Mouse (Mus musculus): ENCODE results near the gene Cldn13. TPM values are rescaled to one million over a fixed set of nuclear protein-coding genes. Genes with fewer than 3 reads are reported as not detected.

Cldn13 gene
- polyA plus RNA-seq, 1 experiment from 2014 or later = 2.6 TPM

- WGBS = under 1% methylated on average over 13 of the region's 13 CpGs
- no peaks in the 10 kb centered on the region for H3K9me3 ChIP-seq (replicated peaks)
- H3K4me3 ChIP-seq = no peak overlapping the region
- no peaks in the 10 kb centered on the region for H3K27me3 ChIP-seq
- no peak overlapping the region for H3K9ac ChIP-seq
- no peak overlapping the region for H3K27ac ChIP-seq
- H3K4me1 ChIP-seq = no peaks in the 10 kb centered on the region; the same call in 1 of the 2 replicates
- H3K4me2 ChIP-seq (replicated peaks) = no peak overlapping the region
- H3K36me3 ChIP-seq = no peaks in the 10 kb centered on the region
- 0 out of 2 replicates have a peak, but pooled peaks have one; percentile 38 for ATAC-seq (ENCODE audit: low FRiP score)
Observed at GRCm38 (mm10) chr5:134907135-134907534, 8.2 kb downstream of the Cldn13 start.

- no peak for ATAC-seq (ENCODE audit: low FRiP score)
Observed at GRCm38 (mm10) chr5:134906633-134907032, 8.7 kb downstream of the Cldn13 start, which contains the start of gene Tmem270. Tmem270 (minus strand) TSS chr5:134906733.

GRCm38 (mm10) chr5:134901644-134902027 is 13.7 kb downstream of the Cldn13 start:
- 75% methylated on average over 8 of the region's 8 CpGs for WGBS
- Histone ChIP-seq H3K4me2 (replicated peaks) (no peak overlapping the region), H3K9me3 (replicated peaks) (no peaks in the 10 kb centered on the region), H3K4me3 (no peak overlapping the region), H3K4me1 (peaks cover 12% of the 10 kb centered on the region; the same call in 1 of the 2 replicates), H3K27ac (no peak overlapping the region), H3K9ac (no peak overlapping the region), H3K36me3 (no peaks in the 10 kb centered on the region), H3K27me3 (no peaks in the 10 kb centered on the region)
- no peak for ATAC-seq (ENCODE audit: low FRiP score)

More at GRCm38 (mm10) chr5:134906633-134907032, 8.7 kb downstream of the Cldn13 start, which contains the start of gene Tmem270:
- H3K4me2 ChIP-seq (replicated peaks) = no peak within 1 kb of the TSS
- no peaks in the 10 kb centered on the region; the same call in 1 of the 2 replicates for H3K4me1 ChIP-seq
- 76% methylated on average over 6 of the region's 6 CpGs for WGBS
- no peak within 1 kb of the TSS for H3K27ac ChIP-seq
- no peak within 1 kb of the TSS for H3K4me3 ChIP-seq
- no peak within 1 kb of the TSS for H3K9ac ChIP-seq
- no peaks in the 10 kb centered on the region for H3K27me3 ChIP-seq
- H3K36me3 ChIP-seq = no peaks in the 10 kb centered on the region
- H3K9me3 ChIP-seq (replicated peaks) = no peaks in the 10 kb centered on the region

- H3K4me1 ChIP-seq = peaks cover 12% of the 10 kb centered on the region; the same call in 1 of the 2 replicates
- no peak overlapping the region for H3K9ac ChIP-seq
- no peaks in the 10 kb centered on the region for H3K9me3 ChIP-seq (replicated peaks)
- no peak for ATAC-seq (ENCODE audit: low FRiP score)
- H3K4me2 ChIP-seq (replicated peaks) = no peak overlapping the region
- WGBS = 39% methylated on average over 12 of the region's 12 CpGs
- H3K4me3 ChIP-seq = no peak overlapping the region
- H3K27ac ChIP-seq = no peak overlapping the region
- H3K36me3 ChIP-seq = no peaks in the 10 kb centered on the region
- no peaks in the 10 kb centered on the region for H3K27me3 ChIP-seq
Observed at GRCm38 (mm10) chr5:134901012-134901643, 14.2 kb downstream of the Cldn13 start.

DNA sequence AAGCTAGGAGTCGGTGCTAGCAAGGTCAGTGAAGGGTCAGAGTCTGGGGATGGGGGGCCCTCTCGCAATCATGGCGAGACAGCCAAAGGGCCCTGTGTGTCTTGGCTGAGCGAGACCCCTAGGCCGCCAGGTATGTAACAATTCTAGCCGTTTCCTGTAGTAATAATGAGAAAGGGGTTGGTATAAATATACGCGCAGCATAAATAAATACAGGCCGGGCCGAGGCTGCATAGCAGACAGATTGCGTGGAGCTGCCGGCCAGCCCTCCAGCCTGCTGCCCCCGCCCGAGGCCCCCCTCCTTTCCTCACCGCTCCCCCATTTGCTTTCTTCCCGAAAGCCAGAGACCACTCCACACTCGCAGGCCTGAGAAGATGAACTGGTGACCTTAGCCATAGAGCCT is 17.7 kb downstream of the Cldn13 start:
- no peak for ATAC-seq (ENCODE audit: low FRiP score)
- Histone ChIP-seq H3K9me3 (replicated peaks) (no peaks in the 10 kb centered on the region), H3K27me3 (no peaks in the 10 kb centered on the region), H3K4me2 (replicated peaks) (no peak overlapping the region), H3K4me1 (peaks cover 12% of the 10 kb centered on the region; the same call in 1 of the 2 replicates), H3K36me3 (no peaks in the 10 kb centered on the region), H3K4me3 (no peak overlapping the region), H3K27ac (no peak overlapping the region), H3K9ac (no peak overlapping the region)
- 85% methylated on average over 17 of the region's 17 CpGs for WGBS

DNA sequence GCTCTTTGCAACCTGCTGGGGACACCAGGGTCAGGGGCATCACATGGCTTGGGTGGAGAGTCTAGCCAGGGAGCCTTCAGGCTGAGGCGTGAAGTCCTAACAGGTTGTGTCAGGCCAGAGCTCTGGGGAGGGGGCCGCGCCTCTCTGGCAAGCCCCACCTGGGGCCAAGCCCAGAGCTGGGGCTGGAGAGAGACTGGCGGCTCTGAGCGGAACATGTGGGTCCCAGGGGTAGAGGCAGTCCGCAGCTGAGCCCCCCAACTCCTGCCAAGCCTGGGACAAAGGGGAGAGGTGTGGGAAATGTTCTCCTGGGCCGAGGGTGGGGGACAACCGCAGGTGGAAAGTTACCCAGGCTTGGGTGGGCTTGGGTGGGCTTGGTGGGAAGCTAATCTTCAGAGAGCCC is 18.4 kb downstream of the Cldn13 start:
- Histone ChIP-seq H3K4me3 (no peak overlapping the region), H3K4me1 (peaks cover 12% of the 10 kb centered on the region; the same call in 1 of the 2 replicates), H3K27me3 (no peaks in the 10 kb centered on the region), H3K9me3 (replicated peaks) (no peaks in the 10 kb centered on the region), H3K4me2 (replicated peaks) (no peak overlapping the region), H3K27ac (no peak overlapping the region), H3K9ac (no peak overlapping the region), H3K36me3 (no peaks in the 10 kb centered on the region)
- WGBS = 75% methylated on average over 8 of the region's 8 CpGs
- ATAC-seq (ENCODE audit: low FRiP score) = no peak

- Histone ChIP-seq H3K27ac (no peak overlapping the region), H3K36me3 (no peaks in the 10 kb centered on the region), H3K9me3 (replicated peaks) (no peaks in the 10 kb centered on the region), H3K27me3 (no peaks in the 10 kb centered on the region), H3K4me2 (replicated peaks) (no peak overlapping the region), H3K9ac (no peak overlapping the region), H3K4me1 (0 out of 2 replicates have a peak, but pooled peaks cover 6% of the 10 kb centered on the region), H3K4me3 (no peak overlapping the region)
- no peak for ATAC-seq (ENCODE audit: low FRiP score)
- WGBS = 52% methylated on average over 8 of the region's 8 CpGs
Observed at GRCm38 (mm10) chr5:134895291-134895690, 20.0 kb downstream of the Cldn13 start.

- Histone ChIP-seq H3K4me3 (no peak overlapping the region), H3K36me3 (no peaks in the 10 kb centered on the region), H3K4me2 (replicated peaks) (no peak overlapping the region), H3K9ac (no peak overlapping the region), H3K9me3 (replicated peaks) (no peaks in the 10 kb centered on the region), H3K27me3 (no peaks in the 10 kb centered on the region), H3K4me1 (peaks cover 7% of the 10 kb centered on the region; the same call in 1 of the 2 replicates), H3K27ac (no peak overlapping the region)
- WGBS = 81% methylated on average over 5 of the region's 5 CpGs
- ATAC-seq (ENCODE audit: low FRiP score) = no peak
Observed at GRCm38 (mm10) chr5:134892717-134893116, 22.6 kb downstream of the Cldn13 start.

GRCm38 (mm10) chr5:134891552-134891951 is 23.8 kb downstream of the Cldn13 start:
- H3K27me3 ChIP-seq = no peaks in the 10 kb centered on the region
- no peaks in the 10 kb centered on the region for H3K9me3 ChIP-seq (replicated peaks)
- H3K36me3 ChIP-seq = no peaks in the 10 kb centered on the region
- H3K9ac ChIP-seq = no peak overlapping the region
- H3K27ac ChIP-seq = no peak overlapping the region
- H3K4me2 ChIP-seq (replicated peaks) = no peak overlapping the region
- H3K4me3 ChIP-seq = no peak overlapping the region
- WGBS = 61% methylated on average over 8 of the region's 8 CpGs
- ATAC-seq (ENCODE audit: low FRiP score) = no peak
- peaks cover 4% of the 10 kb centered on the region; the same call in 1 of the 2 replicates for H3K4me1 ChIP-seq

- ATAC-seq (ENCODE audit: low FRiP score) = no peak
- WGBS = 84% methylated on average over 6 of the region's 6 CpGs
- Histone ChIP-seq H3K36me3 (no peaks in the 10 kb centered on the region), H3K27me3 (no peaks in the 10 kb centered on the region), H3K9me3 (replicated peaks) (no peaks in the 10 kb centered on the region), H3K4me2 (replicated peaks) (no peak overlapping the region), H3K27ac (no peak overlapping the region), H3K4me1 (peaks cover 4% of the 10 kb centered on the region; the same call in 1 of the 2 replicates), H3K4me3 (no peak overlapping the region), H3K9ac (no peak overlapping the region)
Observed at GRCm38 (mm10) chr5:134890601-134891054, 24.7 kb downstream of the Cldn13 start.

- Histone ChIP-seq H3K4me2 (replicated peaks) (no peak overlapping the region), H3K9me3 (replicated peaks) (no peaks in the 10 kb centered on the region), H3K36me3 (no peaks in the 10 kb centered on the region), H3K27me3 (no peaks in the 10 kb centered on the region), H3K27ac (no peak overlapping the region), H3K9ac (no peak overlapping the region), H3K4me1 (peaks cover 4% of the 10 kb centered on the region; the same call in 1 of the 2 replicates), H3K4me3 (no peak overlapping the region)
- 94% methylated on average over 7 of the region's 7 CpGs for WGBS
- no peak for ATAC-seq (ENCODE audit: low FRiP score)
Observed at GRCm38 (mm10) chr5:134888505-134888904, 26.8 kb downstream of the Cldn13 start.

- no peaks in the 10 kb centered on the region for H3K36me3 ChIP-seq
Observed at GRCm38 (mm10) chr5:134887447-134888335, 27.6 kb downstream of the Cldn13 start.

More at GRCm38 (mm10) chr5:134887447-134888335, 27.6 kb downstream of the Cldn13 start:
- no peak overlapping the region for H3K9ac ChIP-seq
- H3K4me3 ChIP-seq = no peak overlapping the region
- peaks cover 4% of the 10 kb centered on the region; the same call in 1 of the 2 replicates for H3K4me1 ChIP-seq
- H3K9me3 ChIP-seq (replicated peaks) = no peaks in the 10 kb centered on the region
- H3K27me3 ChIP-seq = no peaks in the 10 kb centered on the region
- no peak overlapping the region for H3K27ac ChIP-seq
- no peak overlapping the region for H3K4me2 ChIP-seq (replicated peaks)
- ATAC-seq (ENCODE audit: low FRiP score) = no peak
- 51% methylated on average over 18 of the region's 18 CpGs for WGBS
